Mouse (Mus musculus) embryonic facial prominence, embryonic 10.5 days (tissue): ENCODE measurements around the gene Itm2c. TPM values are rescaled to one million over a fixed set of nuclear protein-coding genes. Genes with fewer than 3 reads are reported as not detected.

Source experiments
- DNase-seq: peaks from one replicate; pipeline ENCODE4 v3.0.0-alpha.2; 2017; ENCODE audit warnings: low spot score
- H3K27ac ChIP-seq: fragments of 300-500 bp; sonication (generic); replicated peaks from 2 replicates; pipeline ENCODE4 v1.5.1; 2016; ENCODE audit warnings: mild to moderate bottlenecking
- H3K27me3 ChIP-seq: fragments of 300-500 bp; sonication (generic); replicated peaks from 2 replicates; pipeline ENCODE4 v1.6.1; 2016; ENCODE audit warnings: low read depth, mild to moderate bottlenecking; ENCODE audit not compliant: poor library complexity, severe bottlenecking
- H3K36me3 ChIP-seq: fragments of 300-500 bp; sonication (generic); replicated peaks from 2 replicates; pipeline ENCODE4 v1.6.1; 2016; ENCODE audit warnings: mild to moderate bottlenecking, moderate library complexity
- H3K4me1 ChIP-seq: fragments of 300-500 bp; sonication (generic); 2 replicates; pipeline ENCODE4 v1.6.1; 2016
- H3K4me3 ChIP-seq: fragments of 300-500 bp; sonication (generic); 2 replicates; pipeline ENCODE4 v1.5.1; 2016; ENCODE audit warnings: mild to moderate bottlenecking, moderate library complexity
- H3K9me3 ChIP-seq: fragments of 300-500 bp; sonication (generic); 2 replicates; pipeline ENCODE4 v1.6.1; 2016; ENCODE audit warnings: mild to moderate bottlenecking
- WGBS: fragments of 180-500 bp; shearing (Covaris S2); methylation state at CpG from one replicate; pipeline ENCODE4 v1.1.7; 2016; 5-methylcytosine and 5-hydroxymethylcytosine counted together
- polyA plus RNA-seq: library from polyadenylated mRNA; unstranded; fragments of >200 nt; fragmentation: Nextera tagmentation; extraction: Ambion mirVana; gene quantifications from 2 replicates; pipeline ENCODE4 v1.2.1, GENCODE M21; 2016

The Itm2c gene
- polyA plus RNA-seq, 1 experiment from 2014 or later = 177 TPM

GRCm38 (mm10) chr1:85928688-85929065 lies 34.6 kb downstream of the Itm2c start:
- 0 out of 2 replicates have a peak overlapping the region, but pooled peaks have one; percentile 51 for H3K27ac ChIP-seq
- H3K27me3 ChIP-seq = 0 out of 2 replicates have a peak, but pooled peaks cover 4% of the 10 kb centered on the region
- H3K36me3 ChIP-seq = no peaks in the 10 kb centered on the region
- H3K4me1 ChIP-seq = peaks cover 27% of the 10 kb centered on the region
- no peak for DNase-seq
- H3K4me3 ChIP-seq = no peak overlapping the region
- WGBS = 73% methylated on average over 4 of the region's 4 CpGs
- H3K9me3 ChIP-seq = no peaks in the 10 kb centered on the region

DNA sequence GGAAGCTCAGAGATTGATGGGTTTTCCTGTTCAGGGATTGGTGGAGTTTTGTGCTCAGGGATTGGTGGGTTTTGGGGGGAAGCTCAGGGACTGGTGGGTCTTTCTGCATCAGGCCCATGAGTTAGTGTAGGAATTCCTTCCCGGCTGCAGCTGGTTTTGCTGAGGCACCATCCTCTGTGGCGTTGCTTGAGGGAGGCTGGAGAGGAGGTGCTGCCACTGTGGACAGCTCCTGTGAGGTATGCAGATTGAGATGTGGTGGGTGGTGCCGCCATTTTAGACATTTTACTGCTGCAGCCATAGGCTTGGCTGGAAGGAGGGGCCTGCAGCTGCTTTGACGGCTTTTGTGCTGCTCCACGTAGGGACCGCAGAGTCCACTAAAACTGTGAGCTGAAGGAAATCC lies 35.3 kb downstream of the Itm2c start:
- Histone ChIP-seq H3K9me3 (no peaks in the 10 kb centered on the region), H3K4me3 (no peak overlapping the region), H3K36me3 (no peaks in the 10 kb centered on the region), H3K4me1 (peaks cover 34% of the 10 kb centered on the region), H3K27me3 (0 out of 2 replicates have a peak, but pooled peaks cover 4% of the 10 kb centered on the region), H3K27ac (no peak overlapping the region)
- WGBS = 84% methylated on average over 6 of the region's 6 CpGs
- no peak for DNase-seq

GRCm38 (mm10) chr1:85931170-85931569 lies 37.1 kb downstream of the Itm2c start:
- H3K36me3 ChIP-seq = no peaks in the 10 kb centered on the region
- peaks cover 41% of the 10 kb centered on the region for H3K4me1 ChIP-seq
- H3K27me3 ChIP-seq = 0 out of 2 replicates have a peak, but pooled peaks cover 4% of the 10 kb centered on the region
- no peaks in the 10 kb centered on the region for H3K9me3 ChIP-seq
- H3K27ac ChIP-seq = no peak overlapping the region; the same call in 1 of the 2 replicates
- H3K4me3 ChIP-seq = no peak overlapping the region
- DNase-seq = no peak
- 88% methylated on average over 5 of the region's 5 CpGs for WGBS

DNA sequence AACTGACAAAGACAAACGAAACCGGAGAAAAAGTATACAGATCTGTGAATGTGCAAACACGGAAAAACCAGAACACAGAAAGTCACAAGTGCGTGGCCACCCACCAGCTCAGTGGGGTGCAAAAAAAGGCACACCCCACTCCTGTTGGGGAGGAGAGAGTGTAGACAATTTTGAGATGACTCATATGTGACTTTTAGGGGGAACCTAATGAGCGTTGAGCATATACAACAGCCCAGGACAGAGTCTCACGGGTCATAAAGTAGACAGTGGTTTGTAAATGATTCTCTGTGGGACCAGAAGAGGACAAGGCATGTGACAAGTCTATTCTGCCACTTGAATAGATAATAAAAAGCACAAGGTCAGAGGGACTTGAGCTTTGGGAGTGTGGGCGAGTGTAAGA lies 39.1 kb downstream of the Itm2c start:
- H3K36me3 ChIP-seq = no peaks in the 10 kb centered on the region
- WGBS = 38% methylated on average over 7 of the region's 7 CpGs
- H3K27ac ChIP-seq = peak overlapping the region; percentile 65
- no peaks in the 10 kb centered on the region for H3K9me3 ChIP-seq
- peaks cover 37% of the 10 kb centered on the region for H3K4me1 ChIP-seq
- no peak for DNase-seq
- H3K4me3 ChIP-seq = peak overlapping the region; percentile 36
- H3K27me3 ChIP-seq = 0 out of 2 replicates have a peak, but pooled peaks cover 4% of the 10 kb centered on the region

DNA sequence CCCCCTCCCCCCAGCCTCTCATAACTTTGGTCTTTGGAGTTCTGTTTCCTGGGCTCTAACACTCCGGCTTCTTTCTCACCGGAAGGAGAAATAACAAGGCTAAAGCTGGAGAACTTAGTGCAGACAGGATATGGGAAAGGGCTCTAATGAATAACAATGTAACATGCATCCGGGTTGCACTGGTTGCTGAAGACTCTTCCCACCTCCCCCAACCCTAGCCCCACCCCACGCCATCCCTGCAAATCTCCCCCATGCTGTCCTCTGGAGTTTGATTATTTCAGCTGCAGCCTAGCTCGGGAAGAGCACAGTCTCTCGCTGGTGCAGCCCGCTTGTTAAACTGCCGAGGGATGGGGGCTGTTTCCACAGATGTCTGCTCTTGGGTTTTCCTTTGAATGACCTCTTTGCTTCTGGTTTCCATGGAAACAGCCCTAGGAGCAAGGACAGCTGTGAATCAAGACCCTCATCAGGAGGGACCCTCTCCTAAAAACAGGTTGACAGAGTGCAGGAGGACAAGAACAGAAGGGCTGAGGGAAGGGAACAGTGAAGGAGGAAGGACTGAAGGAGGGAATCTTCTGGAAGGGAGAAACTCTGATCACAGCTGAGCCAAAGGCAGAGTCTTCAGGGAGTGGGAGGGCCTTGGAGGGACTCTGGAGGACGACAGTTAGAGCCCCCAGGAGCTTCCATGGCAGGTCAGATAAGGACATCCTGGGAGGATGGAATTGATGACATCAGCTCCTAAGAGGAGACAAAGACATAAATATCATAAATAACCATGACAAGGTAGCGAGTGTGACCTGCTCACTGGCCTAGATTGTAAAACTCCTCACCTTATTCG lies 39.8 kb downstream of the Itm2c start:
- Histone ChIP-seq H3K4me1 (peaks cover 30% of the 10 kb centered on the region), H3K4me3 (peak overlapping the region; percentile 36), H3K9me3 (no peaks in the 10 kb centered on the region), H3K27me3 (0 out of 2 replicates have a peak, but pooled peaks cover 4% of the 10 kb centered on the region), H3K36me3 (no peaks in the 10 kb centered on the region), H3K27ac (peak overlapping the region; percentile 65)
- WGBS = 20% methylated on average over 11 of the region's 11 CpGs
- DNase-seq = peak; percentile 61

DNA sequence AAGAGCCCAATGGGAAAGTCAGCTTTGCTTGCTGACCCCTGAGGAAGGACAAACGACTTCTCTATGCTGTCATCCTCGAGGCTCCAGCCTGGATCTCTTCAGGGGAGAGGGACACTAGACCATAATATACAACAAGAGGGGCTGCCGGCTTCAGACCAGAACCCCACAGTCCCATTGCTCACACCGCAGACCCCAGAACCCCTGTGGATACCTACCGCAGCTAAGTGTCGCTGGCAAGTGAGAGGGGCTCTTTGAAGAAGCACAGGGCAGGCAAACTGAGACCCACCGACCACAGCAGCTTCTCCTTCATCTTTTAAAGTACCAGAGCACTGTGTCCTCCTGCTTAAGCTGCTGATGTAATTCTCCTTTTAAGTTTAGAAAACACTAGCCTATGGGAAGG lies 40.5 kb downstream of the Itm2c start:
- no peaks in the 10 kb centered on the region for H3K9me3 ChIP-seq
- DNase-seq = no peak
- H3K27me3 ChIP-seq = no peaks in the 10 kb centered on the region
- peaks cover 28% of the 10 kb centered on the region for H3K4me1 ChIP-seq
- 18% methylated on average over 7 of the region's 7 CpGs for WGBS
- no peak overlapping the region; the same call in none of the 2 replicates for H3K27ac ChIP-seq
- H3K36me3 ChIP-seq = no peaks in the 10 kb centered on the region
- H3K4me3 ChIP-seq = no peak overlapping the region

- peak; percentile 54 for DNase-seq
- Histone ChIP-seq H3K9me3 (no peaks in the 10 kb centered on the region), H3K27me3 (no peaks in the 10 kb centered on the region), H3K4me3 (no peak overlapping the region), H3K27ac (no peak overlapping the region), H3K36me3 (no peaks in the 10 kb centered on the region), H3K4me1 (peaks cover 28% of the 10 kb centered on the region)
- WGBS = 44% methylated on average over 8 of the region's 8 CpGs
These were observed 41.2 kb downstream of the Itm2c start for GRCm38 (mm10) chr1:85935148-85935852.

DNA sequence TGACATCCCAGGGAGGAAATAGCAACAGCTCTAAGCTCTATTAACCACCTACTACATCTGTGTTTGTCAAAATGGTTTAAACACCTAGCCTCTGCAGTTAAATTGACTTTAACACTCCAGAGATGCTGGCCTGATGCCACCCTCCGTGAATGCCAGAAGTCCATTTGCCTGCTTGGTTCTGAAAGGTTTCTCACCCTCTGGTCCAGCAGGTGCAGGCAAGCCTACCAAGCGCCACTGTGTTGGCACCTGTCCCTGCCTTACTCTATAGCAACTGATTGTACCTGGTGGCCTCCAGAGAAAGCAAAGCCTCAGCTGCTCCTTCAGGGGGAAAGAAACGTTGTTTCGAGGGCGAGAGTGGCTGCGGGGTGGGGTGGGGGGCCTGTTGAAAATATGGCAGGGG lies 42.2 kb downstream of the Itm2c start:
- peaks cover 28% of the 10 kb centered on the region for H3K4me1 ChIP-seq
- H3K27ac ChIP-seq = no peak overlapping the region
- no peak for DNase-seq
- no peaks in the 10 kb centered on the region for H3K27me3 ChIP-seq
- WGBS = 75% methylated on average over 6 of the region's 6 CpGs
- no peak overlapping the region for H3K4me3 ChIP-seq
- H3K36me3 ChIP-seq = no peaks in the 10 kb centered on the region
- H3K9me3 ChIP-seq = no peaks in the 10 kb centered on the region

- no peaks in the 10 kb centered on the region for H3K36me3 ChIP-seq
These were observed 43.2 kb downstream of the Itm2c start for GRCm38 (mm10) chr1:85937323-85937722.

DNA sequence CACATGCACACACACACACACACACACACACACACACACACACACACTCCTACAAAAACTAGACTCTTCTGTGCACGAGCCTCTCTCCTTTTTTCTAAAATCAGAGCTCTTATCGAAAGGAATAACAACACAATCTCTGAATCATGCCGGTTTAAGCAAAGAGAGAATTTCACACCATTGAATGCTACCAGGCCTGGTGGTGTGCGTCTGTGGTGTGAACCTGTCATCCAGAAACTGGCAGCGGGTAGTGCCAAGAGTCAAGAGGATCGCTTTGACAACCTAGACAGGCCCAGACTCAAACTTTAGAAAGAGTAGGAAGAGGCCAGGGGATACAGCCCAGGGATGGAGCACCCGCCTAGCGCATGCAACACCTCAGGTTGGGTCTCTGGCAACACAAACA lies 48.2 kb downstream of the Itm2c start:
- 87% methylated on average over 8 of the region's 8 CpGs for WGBS
- no peaks in the 10 kb centered on the region for H3K9me3 ChIP-seq
- no peaks in the 10 kb centered on the region for H3K27me3 ChIP-seq
- no peak overlapping the region for H3K4me3 ChIP-seq
- DNase-seq = no peak
- no peaks in the 10 kb centered on the region for H3K4me1 ChIP-seq
- no peak overlapping the region for H3K27ac ChIP-seq
- H3K36me3 ChIP-seq = no peaks in the 10 kb centered on the region

More at GRCm38 (mm10) chr1:85937323-85937722, 43.2 kb downstream of the Itm2c start:
- H3K27me3 ChIP-seq = no peaks in the 10 kb centered on the region
- H3K4me1 ChIP-seq = peaks cover 27% of the 10 kb centered on the region
- no peak overlapping the region for H3K27ac ChIP-seq
- DNase-seq = no peak
- no peak overlapping the region for H3K4me3 ChIP-seq
- WGBS = 83% methylated on average over 1 of the region's 1 CpGs
- H3K9me3 ChIP-seq = no peaks in the 10 kb centered on the region

DNA sequence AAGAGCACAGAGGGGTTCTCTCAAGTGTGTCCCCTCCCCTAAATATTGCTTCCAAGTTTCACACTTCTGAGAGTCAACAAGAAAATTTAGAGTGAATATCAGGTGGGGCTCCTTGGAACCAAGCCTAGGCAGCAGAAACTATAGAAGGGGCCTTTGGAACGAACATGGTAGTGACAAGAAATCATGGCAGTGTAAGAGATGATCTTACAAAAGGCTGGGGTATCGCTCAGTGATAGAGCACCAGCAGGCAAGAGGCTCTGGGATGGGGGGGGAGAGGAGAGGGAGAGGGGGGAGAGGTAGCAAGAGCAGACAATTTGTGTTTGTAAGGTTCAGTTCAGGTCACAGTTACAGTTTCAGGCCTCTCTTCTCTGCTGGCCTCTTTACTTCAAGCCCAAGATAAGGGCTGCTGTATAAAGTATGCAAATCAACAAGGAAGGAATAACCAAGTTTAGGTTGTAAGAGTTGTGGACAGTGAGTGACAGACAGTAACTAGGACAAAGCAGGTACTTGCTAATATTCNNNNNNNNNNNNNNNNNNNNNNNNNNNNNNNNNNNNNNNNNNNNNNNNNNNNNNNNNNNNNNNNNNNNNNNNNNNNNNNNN lies 55.1 kb downstream of the Itm2c start:
- Histone ChIP-seq H3K4me3 (no peak overlapping the region), H3K27ac (no peak overlapping the region), H3K27me3 (no peaks in the 10 kb centered on the region), H3K4me1 (no peaks in the 10 kb centered on the region), H3K36me3 (no peaks in the 10 kb centered on the region), H3K9me3 (no peaks in the 10 kb centered on the region)
- 84% methylated on average over 2 of the region's 2 CpGs for whole genome bisulfite sequencing
- DNase-seq = no peak

DNA sequence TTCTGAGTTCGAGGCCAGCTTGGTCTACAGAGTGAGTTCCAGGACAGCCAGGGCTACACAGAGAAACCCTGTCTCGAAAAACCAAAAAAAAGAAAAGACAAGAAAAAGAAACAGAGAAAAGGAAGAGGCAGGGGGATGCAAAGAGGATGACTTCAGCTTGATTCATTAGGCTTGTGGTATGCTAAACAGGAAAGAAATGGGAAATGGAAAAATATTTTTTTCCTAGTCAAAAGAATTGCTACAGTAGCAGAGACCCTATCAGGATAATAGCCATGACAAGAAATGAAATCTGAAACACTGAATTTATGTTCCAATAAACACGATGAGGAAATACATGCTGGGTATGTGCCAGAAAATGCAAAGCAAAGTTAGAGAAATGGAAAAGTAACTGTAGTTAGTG lies 61.1 kb downstream of the Itm2c start:
- Histone ChIP-seq H3K27ac (no peak overlapping the region), H3K4me1 (0 out of 2 replicates have a peak, but pooled peaks cover 7% of the 10 kb centered on the region), H3K36me3 (no peaks in the 10 kb centered on the region), H3K9me3 (no peaks in the 10 kb centered on the region), H3K27me3 (no peaks in the 10 kb centered on the region), H3K4me3 (no peak overlapping the region)
- no peak for DNase-seq
- WGBS = 79% methylated on average over 3 of the region's 3 CpGs
